ENCODE assay signal across 8 mouse cellular contexts in the genomic region with DNA sequence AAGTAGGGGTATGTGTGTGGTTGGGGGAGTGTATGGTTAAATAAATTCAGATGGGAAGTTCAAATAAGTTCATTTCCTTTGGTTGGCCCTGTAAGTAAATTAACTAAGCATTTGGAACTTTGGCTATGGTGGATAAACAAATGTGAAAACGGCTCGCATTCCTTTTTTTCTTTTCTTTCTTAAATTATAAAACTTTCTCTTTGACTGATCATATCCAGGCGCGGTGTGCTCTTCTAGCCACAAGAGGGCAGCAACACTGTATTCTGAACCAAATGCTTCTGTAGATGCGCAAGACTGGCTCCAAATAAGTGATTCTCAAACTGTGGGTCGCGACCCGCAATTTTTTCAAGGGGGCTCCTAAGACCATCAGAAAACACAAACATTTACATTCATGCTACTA.
DNase-seq lines count a peak whose midpoint lies in the region; ATAC-seq and TF ChIP-seq lines count a peak whose summit lies in the region.

No protein-coding gene starts in this region.

- no peak overlapping the region for H3K9ac ChIP-seq in forebrain, embryonic 14.5 days (ENCODE audit: low read length)
- H3K9ac ChIP-seq in limb, embryonic 11.5 days (ENCODE audit: low read length): no peak overlapping the region
- H3K9ac ChIP-seq in neural tube, embryonic 12.5 days: no peak overlapping the region

- H3K27me3 ChIP-seq in forebrain, embryonic 14.5 days (replicated peaks; ENCODE audit: control insufficient read depth, insufficient read depth, low read length): no peaks in the 10 kb centered on the region
- H3K27me3 ChIP-seq in kidney, adult 2 months (replicated peaks; ENCODE audit: control insufficient read depth, insufficient read depth, low read length): no peaks in the 10 kb centered on the region
- no peaks in the 10 kb centered on the region for H3K27me3 ChIP-seq in limb, embryonic 11.5 days (ENCODE audit: control insufficient read depth, insufficient read depth, low read length)
- H3K27me3 ChIP-seq in neural tube, embryonic 12.5 days (replicated peaks): no peaks in the 10 kb centered on the region

- no peaks in the 10 kb centered on the region for H3K36me3 ChIP-seq in forebrain, embryonic 14.5 days (ENCODE audit: control insufficient read depth, insufficient read depth, low read length)
- no peaks in the 10 kb centered on the region for H3K36me3 ChIP-seq in kidney, adult 2 months (ENCODE audit: control insufficient read depth, insufficient read depth, low read length)
- no peaks in the 10 kb centered on the region for H3K36me3 ChIP-seq in limb, embryonic 11.5 days (ENCODE audit: control insufficient read depth, insufficient read depth, low read length)
- no peaks in the 10 kb centered on the region for H3K36me3 ChIP-seq in neural tube, embryonic 12.5 days

- no peak overlapping the region for H3K4me3 ChIP-seq in forebrain, embryonic 14.5 days (ENCODE audit: low read depth, low read length)
- no peak overlapping the region for H3K4me3 ChIP-seq in kidney, adult 2 months (ENCODE audit: insufficient read depth, low read depth, low read length)
- no peak overlapping the region for H3K4me3 ChIP-seq in limb, embryonic 11.5 days (ENCODE audit: low read depth, low read length)
- H3K4me3 ChIP-seq in neural tube, embryonic 12.5 days: no peak overlapping the region

- no peak overlapping the region for H3K4me2 ChIP-seq in forebrain, embryonic 14.5 days (ENCODE audit: low read length)
- no peak overlapping the region for H3K4me2 ChIP-seq in limb, embryonic 11.5 days (ENCODE audit: low read depth, severe bottlenecking)
- no peak overlapping the region for H3K4me2 ChIP-seq in neural tube, embryonic 12.5 days (replicated peaks)

- H3K27ac ChIP-seq in forebrain, embryonic 14.5 days (ENCODE audit: low read depth, low read length): no peak overlapping the region
- H3K27ac ChIP-seq in kidney, adult 2 months (ENCODE audit: insufficient read depth, low read depth, low read length): no peak overlapping the region
- H3K27ac ChIP-seq in limb, embryonic 11.5 days (replicated peaks; ENCODE audit: low read depth, low read length): no peak overlapping the region
- H3K27ac ChIP-seq in neural tube, embryonic 12.5 days: no peak overlapping the region

- no peaks in the 10 kb centered on the region for H3K4me1 ChIP-seq in forebrain, embryonic 14.5 days (ENCODE audit: control insufficient read depth, insufficient read depth, low read length)
- no peaks in the 10 kb centered on the region; the same call in 1 of the 2 replicates for H3K4me1 ChIP-seq in kidney, adult 2 months (ENCODE audit: control insufficient read depth, insufficient read depth, low read length)
- H3K4me1 ChIP-seq in limb, embryonic 11.5 days (ENCODE audit: control insufficient read depth, insufficient read depth, low read length): no peaks in the 10 kb centered on the region
- H3K4me1 ChIP-seq in neural tube, embryonic 12.5 days: no peaks in the 10 kb centered on the region

- WGBS in forebrain, embryonic 14.5 days: 2% methylated on average over 8 of the region's 8 CpGs
- under 1% methylated on average over 8 of the region's 8 CpGs for WGBS in kidney, adult 2 months
- WGBS in limb, embryonic 11.5 days: 11% methylated on average over 8 of the region's 8 CpGs
- WGBS in neural tube, embryonic 12.5 days: 8% methylated on average over 8 of the region's 8 CpGs

- TF ChIP-seq POLR2A in kidney, adult 2 months (IDR thresholded peaks at IDR 0.05; ENCODE audit: low read depth, low read length): no peak

- H3K9me3 ChIP-seq in forebrain, embryonic 14.5 days (replicated peaks; ENCODE audit: control insufficient read depth, low read length): no peaks in the 10 kb centered on the region
- no peaks in the 10 kb centered on the region for H3K9me3 ChIP-seq in limb, embryonic 11.5 days (ENCODE audit: control insufficient read depth, low read length)
- H3K9me3 ChIP-seq in neural tube, embryonic 12.5 days: no peaks in the 10 kb centered on the region

- DNase-seq in urinary bladder, postnatal 14 days (ENCODE audit: low spot score): peak; percentile 45
- no peak for DNase-seq in urinary bladder, adult 2 months (ENCODE audit: low spot score)
- DNase-seq in c-Kit-positive CD71-positive TER-119-positive erythroid progenitor cells, embryonic 14.5 days (ENCODE audit: low spot score): peak; percentile 26
- DNase-seq in forebrain, embryonic 14.5 days (ENCODE audit: low spot score): peak; percentile 85
- DNase-seq in kidney, adult 2 months: peak; percentile 49
- DNase-seq in limb, embryonic 11.5 days (ENCODE audit: low spot score): peak; percentile 69
- no peak for DNase-seq in spleen, adult 18-20 months

- peak; percentile 72 for TF ChIP-seq CTCF in kidney, adult 2 months (conservative IDR thresholded peaks at IDR 0.05; ENCODE audit: insufficient read depth, insufficient read length, low read depth, low read length)

- ATAC-seq in forebrain, embryonic 14.5 days: peak; percentile 75
- ATAC-seq in limb, embryonic 11.5 days (ENCODE audit: insufficient number of reproducible peaks, low FRiP score, low TSS enrichment, low read depth): no peak
- peak; percentile 49; the same call in 1 of the 2 replicates for ATAC-seq in neural tube, embryonic 12.5 days (ENCODE audit: low FRiP score, low read depth)

Comparison
In these comparisons a context has a peak if more than half of its experiments do, and no peak if none do; other contexts are left out.
1. DNase-seq: peak in urinary bladder, postnatal 14 days (single experiment), c-Kit-positive CD71-positive TER-119-positive erythroid progenitor cells, embryonic 14.5 days (single experiment), forebrain, embryonic 14.5 days (single experiment), kidney, adult 2 months (single experiment) and limb, embryonic 11.5 days (single experiment); none in urinary bladder, adult 2 months (single experiment) and spleen, adult 18-20 months (0 of 2).